Mouse (Mus musculus) c-Kit-positive CD71-positive TER-119-negative erythroid progenitor cells, embryonic 14.5 days (primary cell): ENCODE measurements around the gene Lelp1.
A peak's percentile ranks its signal among the peaks of the same experiment; 100 is the strongest.

Experiments used
- DNase-seq: peaks from one replicate; pipeline ENCODE4 v3.0.0-alpha.2; 2013; ENCODE audit warnings: low read depth

Lelp1 gene

GRCm38 (mm10) chr3:92142644-92143043, at the start of gene Lelp1:
Gene Lelp1, minus strand, starts transcription at chr3:92142744.
- DNase-seq, result no peak

- DNase-seq, result no peak
Observed at GRCm38 (mm10) chr3:92176880-92177279, 34.3 kb upstream of the Lelp1 start.

GRCm38 (mm10) chr3:92169847-92170246, 27.3 kb upstream of the Lelp1 start:
- DNase-seq, result no peak

- peak; percentile 31 for DNase-seq
Observed at GRCm38 (mm10) chr3:92153322-92153721, 10.8 kb upstream of the Lelp1 start.

GRCm38 (mm10) chr3:92150631-92151277, 8.2 kb upstream of the Lelp1 start:
- peak; percentile 22 for DNase-seq

GRCm38 (mm10) chr3:92147913-92148312, 5.4 kb upstream of the Lelp1 start:
- DNase-seq, result no peak

- DNase-seq, result no peak
Observed at GRCm38 (mm10) chr3:92147420-92147819, 4.9 kb upstream of the Lelp1 start.

- DNase-seq, result no peak
Observed at GRCm38 (mm10) chr3:92123847-92124246, 18.7 kb downstream of the Lelp1 start, which contains the start of gene Prr9. Gene Prr9, minus strand, starts transcription at chr3:92123947.

GRCm38 (mm10) chr3:92120902-92121301, 21.6 kb downstream of the Lelp1 start:
- no peak for DNase-seq

- no peak for DNase-seq
Observed at GRCm38 (mm10) chr3:92117930-92118329, 24.6 kb downstream of the Lelp1 start.

- DNase-seq, result no peak
Observed at GRCm38 (mm10) chr3:92111526-92111925, 31.0 kb downstream of the Lelp1 start.

- no peak for DNase-seq
Observed at GRCm38 (mm10) chr3:92110790-92111189, 31.8 kb downstream of the Lelp1 start.

GRCm38 (mm10) chr3:92106582-92106981, 36.0 kb downstream of the Lelp1 start:
- no peak for DNase-seq
